Comparison of ENCODE assay signal across 8 mouse cellular contexts in genomic region chr8:34679565-34680291, GRCm38 (mm10).
DNase-seq lines count a peak whose midpoint lies in the region; ATAC-seq and TF ChIP-seq lines count a peak whose summit lies in the region.

No protein-coding gene starts in this region.

- TF ChIP-seq POLR2A in ES-Bruce4 (IDR thresholded peaks at IDR 0.05; ENCODE audit: insufficient read depth, low read length), result no peak

- H3K4me2 ChIP-seq in forebrain, embryonic 13.5 days, result peak overlapping the region; percentile 46
- peak overlapping the region; percentile 23 for H3K4me2 ChIP-seq in hindbrain, embryonic 11.5 days (replicated peaks; ENCODE audit: low read depth, low read length)
- peak overlapping the region; percentile 34 for H3K4me2 ChIP-seq in stomach, postnatal 0 days (replicated peaks; ENCODE audit: low read depth)

- TF ChIP-seq CTCF in ES-Bruce4 (IDR thresholded peaks at IDR 0.05; ENCODE audit: low read depth, low read length), result no peak
- TF ChIP-seq CTCF in stomach, postnatal 0 days (IDR thresholded peaks at IDR 0.05; ENCODE audit: low read depth), result no peak

- peak; percentile 94 for DNase-seq in cerebellum, adult 11 months
- peak; percentile 79 for DNase-seq in hindbrain, embryonic 11.5 days (ENCODE audit: low spot score)
- DNase-seq in layer of hippocampus, adult 8-10 months (ENCODE audit: low spot score in 2 of 2), result peak; percentile 42 to 65
- DNase-seq in midbrain, embryonic 10.5 days (ENCODE audit: low spot score), result peak; percentile 67
- DNase-seq in stomach, postnatal 0 days (ENCODE audit: low spot score), result peak; percentile 24
- no peak for DNase-seq in c-Kit-positive CD71-positive TER-119-positive erythroid progenitor cells, embryonic 14.5 days (ENCODE audit: low spot score)

- peak overlapping the region; percentile 2; the same call in 1 of the 2 replicates for H3K27ac ChIP-seq in ES-Bruce4 (ENCODE audit: insufficient read depth, low read length)
- H3K27ac ChIP-seq in forebrain, embryonic 13.5 days, result peak overlapping the region; percentile 80
- peak overlapping the region; percentile 83 for H3K27ac ChIP-seq in hindbrain, embryonic 11.5 days (ENCODE audit: low read depth, low read length)
- H3K27ac ChIP-seq in midbrain, embryonic 10.5 days (replicated peaks), result peak overlapping the region; percentile 80
- no peak overlapping the region for H3K27ac ChIP-seq in stomach, postnatal 0 days (replicated peaks)

- peak; percentile 91 for ATAC-seq in forebrain, embryonic 13.5 days
- ATAC-seq in hindbrain, embryonic 11.5 days (ENCODE audit: low FRiP score), result peak; percentile 94
- ATAC-seq in stomach, postnatal 0 days (ENCODE audit: low FRiP score, low TSS enrichment), result no peak

- 9% methylated on average over 14 of the region's 14 CpGs for WGBS in forebrain, embryonic 13.5 days
- WGBS in hindbrain, embryonic 11.5 days, result 21% methylated on average over 14 of the region's 14 CpGs
- WGBS in midbrain, embryonic 10.5 days, result 28% methylated on average over 14 of the region's 14 CpGs
- 28% methylated on average over 14 of the region's 14 CpGs for WGBS in stomach, postnatal 0 days

- H3K27me3 ChIP-seq in ES-Bruce4 (ENCODE audit: control insufficient read depth, insufficient read depth, low read length, poor library complexity, severe bottlenecking), result 0 out of 2 replicates have a peak, but pooled peaks cover 2% of the 10 kb centered on the region
- no peaks in the 10 kb centered on the region for H3K27me3 ChIP-seq in forebrain, embryonic 13.5 days
- H3K27me3 ChIP-seq in hindbrain, embryonic 11.5 days (ENCODE audit: control insufficient read depth, insufficient read depth, low read length), result no peaks in the 10 kb centered on the region
- peaks cover 27% of the 10 kb centered on the region for H3K27me3 ChIP-seq in midbrain, embryonic 10.5 days (ENCODE audit: low read depth, poor library complexity, severe bottlenecking)
- no peaks in the 10 kb centered on the region for H3K27me3 ChIP-seq in stomach, postnatal 0 days (ENCODE audit: control insufficient read depth, insufficient read depth, low read length)

- H3K4me3 ChIP-seq in ES-Bruce4 (ENCODE audit: low read depth, low read length), result no peak overlapping the region; the same call in 1 of the 2 replicates
- H3K4me3 ChIP-seq in forebrain, embryonic 13.5 days, result 0 out of 2 replicates have a peak overlapping the region, but pooled peaks have one; percentile 9
- no peak overlapping the region for H3K4me3 ChIP-seq in hindbrain, embryonic 11.5 days (ENCODE audit: low read depth, low read length)
- peak overlapping the region; percentile 23; the same call in 1 of the 2 replicates for H3K4me3 ChIP-seq in midbrain, embryonic 10.5 days
- H3K4me3 ChIP-seq in stomach, postnatal 0 days (ENCODE audit: low read depth, low read length), result no peak overlapping the region

- TF ChIP-seq EP300 in ES-Bruce4 (IDR thresholded peaks at IDR 0.05; ENCODE audit: insufficient read depth, low read depth, low read length), result no peak
- TF ChIP-seq EP300 in stomach, postnatal 0 days (optimal IDR thresholded peaks at IDR 0.05), result no peak

- H3K36me3 ChIP-seq in ES-Bruce4 (ENCODE audit: control insufficient read depth, insufficient read depth, low read length, poor library complexity, severe bottlenecking), result no peaks in the 10 kb centered on the region
- H3K36me3 ChIP-seq in forebrain, embryonic 13.5 days (ENCODE audit: poor library complexity, severe bottlenecking), result no peaks in the 10 kb centered on the region
- H3K36me3 ChIP-seq in hindbrain, embryonic 11.5 days (ENCODE audit: control insufficient read depth, insufficient read depth, low read length), result no peaks in the 10 kb centered on the region
- no peaks in the 10 kb centered on the region for H3K36me3 ChIP-seq in midbrain, embryonic 10.5 days
- H3K36me3 ChIP-seq in stomach, postnatal 0 days (ENCODE audit: control insufficient read depth, insufficient read depth, low read length), result no peaks in the 10 kb centered on the region

- no peaks in the 10 kb centered on the region for H3K9me3 ChIP-seq in ES-Bruce4 (replicated peaks; ENCODE audit: control insufficient read depth, insufficient read depth, low read length, poor library complexity, severe bottlenecking)
- H3K9me3 ChIP-seq in forebrain, embryonic 13.5 days (replicated peaks), result no peaks in the 10 kb centered on the region
- no peaks in the 10 kb centered on the region for H3K9me3 ChIP-seq in hindbrain, embryonic 11.5 days (ENCODE audit: control insufficient read depth, low read length)
- no peaks in the 10 kb centered on the region for H3K9me3 ChIP-seq in midbrain, embryonic 10.5 days (replicated peaks)
- H3K9me3 ChIP-seq in stomach, postnatal 0 days (ENCODE audit: control insufficient read depth, low read length), result no peaks in the 10 kb centered on the region

- peak overlapping the region; percentile 16 for H3K9ac ChIP-seq in ES-Bruce4 (ENCODE audit: low read depth, poor library complexity, severe bottlenecking)
- 0 out of 2 replicates have a peak overlapping the region, but pooled peaks have one; percentile 37 for H3K9ac ChIP-seq in forebrain, embryonic 13.5 days
- H3K9ac ChIP-seq in hindbrain, embryonic 11.5 days (ENCODE audit: low read depth, low read length), result 0 out of 2 replicates have a peak overlapping the region, but pooled peaks have one; percentile 42
- no peak overlapping the region for H3K9ac ChIP-seq in stomach, postnatal 0 days (ENCODE audit: low read length)

- H3K4me1 ChIP-seq in ES-Bruce4 (ENCODE audit: control insufficient read depth, insufficient read depth, low read length), result no peaks in the 10 kb centered on the region
- H3K4me1 ChIP-seq in forebrain, embryonic 13.5 days, result peaks cover 15% of the 10 kb centered on the region
- no peaks in the 10 kb centered on the region for H3K4me1 ChIP-seq in hindbrain, embryonic 11.5 days (replicated peaks; ENCODE audit: control insufficient read depth, insufficient read depth, low read length)
- peaks cover 14% of the 10 kb centered on the region for H3K4me1 ChIP-seq in midbrain, embryonic 10.5 days
- 0 out of 2 replicates have a peak, but pooled peaks cover 4% of the 10 kb centered on the region for H3K4me1 ChIP-seq in stomach, postnatal 0 days (replicated peaks; ENCODE audit: control insufficient read depth, insufficient read depth)

Comparison
In these comparisons a context has a peak if more than half of its experiments do, and no peak if none do; other contexts are left out.
1. H3K4me3 ChIP-seq: peak in forebrain, embryonic 13.5 days (single experiment) and midbrain, embryonic 10.5 days (single experiment); none in ES-Bruce4 (single experiment), hindbrain, embryonic 11.5 days (single experiment) and stomach, postnatal 0 days (single experiment).
2. Peak in every context shown above with its lines, with median percentiles within 50 percentile points of each other: H3K4me2 ChIP-seq.